4 mouse cellular contexts compared by ENCODE assay signal in the genomic region with DNA sequence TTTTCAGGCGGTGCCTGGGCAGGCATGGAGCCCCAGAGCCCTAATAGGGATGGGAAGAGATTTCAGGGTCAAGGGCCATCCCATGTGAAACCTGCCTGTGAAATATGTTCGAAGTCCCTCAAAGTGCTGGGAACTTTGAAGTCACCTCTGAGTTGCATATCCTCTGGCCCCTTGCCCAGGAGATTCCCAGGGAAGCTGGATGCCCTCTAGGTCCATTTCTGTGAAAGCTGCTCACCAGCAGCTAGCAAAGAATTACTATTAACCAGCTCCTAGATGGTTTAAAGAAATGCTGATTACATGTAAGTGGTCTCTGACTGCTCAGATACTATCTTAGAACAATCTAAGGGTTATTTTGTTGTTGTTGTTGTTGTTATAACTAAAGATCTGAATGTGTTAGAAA. TPM values are rescaled to one million over a fixed set of nuclear protein-coding genes. Genes with fewer than 3 reads are reported as not detected.
"Had no signal": no experiment of that assay in that cellular context is flagged by ENCODE, and none has a peak within 500 bp of the region (broad histone marks: within the 10 kb centered on the region; RNA-seq: fewer than 3 reads in every experiment).

No protein-coding gene starts in this region.

RNA-seq across cellular contexts. Expression of gene Tnfrsf26, which starts 56.0 kb away (rescaled TPM):
- total RNA-seq: left cerebral cortex, adult 18-20 months; left cerebral cortex, adult 8-10 months; left cerebral cortex, postnatal 25 days had no signal
- polyA plus RNA-seq: forebrain, embryonic 16.5 days had no signal
